ENCODE assay signal across 23 mouse cellular contexts in the genomic region with DNA sequence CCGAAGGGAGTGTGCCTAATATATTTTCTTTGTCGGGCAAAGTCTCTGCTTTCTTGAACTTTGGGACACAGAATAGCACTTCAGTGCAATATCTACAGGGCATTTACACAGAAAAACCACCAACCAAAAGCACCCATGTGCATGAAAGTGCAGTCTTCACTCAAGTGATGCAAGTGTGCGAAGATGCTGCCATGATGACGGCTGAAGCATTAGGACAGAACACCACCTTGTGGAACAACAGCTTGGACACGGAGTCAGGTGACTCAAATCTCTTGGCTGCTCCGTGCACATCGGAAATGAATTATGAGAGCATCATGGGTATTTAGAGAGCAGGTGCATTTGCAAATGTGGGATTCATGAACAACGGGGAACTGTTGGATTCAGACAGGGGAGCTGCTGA.
"Had no signal": no experiment of that assay in that cellular context is flagged by ENCODE, and none has a peak within 500 bp of the region (broad histone marks: within the 10 kb centered on the region; RNA-seq: fewer than 3 reads in every experiment).

No protein-coding gene starts in this region.

- H3K4me2 ChIP-seq: heart, embryonic 12.5 days; hindbrain, embryonic 12.5 days; hindbrain, embryonic 14.5 days; limb, embryonic 13.5 days; limb, embryonic 15.5 days; liver, embryonic 12.5 days had no signal

- DNase-seq: gastrocnemius, adult 2 months; gastrocnemius, postnatal 10 days; gastrocnemius, postnatal 25 days; heart, adult 18-20 months; heart, postnatal 10 days; heart, postnatal 4 days; kidney, adult 18-20 months; kidney, adult 8-10 months; kidney, postnatal 10 days; kidney, postnatal 25 days; kidney, postnatal 4 days had no signal

- H3K9ac ChIP-seq: heart, embryonic 12.5 days; hindbrain, embryonic 12.5 days; hindbrain, embryonic 14.5 days; limb, embryonic 13.5 days; limb, embryonic 15.5 days; liver, embryonic 12.5 days had no signal

- H3K9me3 ChIP-seq: heart, embryonic 10.5 days; hindbrain, embryonic 10.5 days; limb, embryonic 13.5 days; limb, embryonic 15.5 days; liver, embryonic 12.5 days had no signal

- H3K27ac ChIP-seq: gastrocnemius, adult 2 months; hindbrain, embryonic 12.5 days; hindbrain, embryonic 14.5 days; layer of hippocampus, adult 2 months; left cerebral cortex, adult 2 months; limb, embryonic 13.5 days; limb, embryonic 15.5 days; liver, embryonic 12.5 days had no signal

- ATAC-seq: hindbrain, embryonic 16.5 days; intestine, embryonic 16.5 days; liver, embryonic 12.5 days had no signal

- H3K27me3 ChIP-seq: heart, embryonic 12.5 days; hindbrain, embryonic 12.5 days; limb, embryonic 13.5 days; limb, embryonic 15.5 days; liver, embryonic 12.5 days had no signal

- H3K4me3 ChIP-seq: gastrocnemius, adult 2 months; heart, embryonic 10.5 days; heart, embryonic 12.5 days; hindbrain, embryonic 10.5 days; hindbrain, embryonic 12.5 days; layer of hippocampus, adult 2 months; left cerebral cortex, adult 2 months; limb, embryonic 13.5 days; limb, embryonic 15.5 days; liver, embryonic 12.5 days had no signal

- H3K36me3 ChIP-seq: heart, embryonic 10.5 days; heart, embryonic 12.5 days; hindbrain, embryonic 10.5 days; hindbrain, embryonic 12.5 days; limb, embryonic 13.5 days; limb, embryonic 15.5 days; liver, embryonic 12.5 days had no signal
